Mouse (Mus musculus) myocyte (in vitro differentiated cells): ENCODE data around the gene Sema4d. TPM values are rescaled to one million over a fixed set of nuclear protein-coding genes. Genes with fewer than 3 reads are reported as not detected.

Experiments used
- H3K27me3 ChIP-seq: one replicate; pipeline ENCODE4 v1.6.1; 2011; ENCODE audit not compliant: control insufficient read depth, insufficient read depth, insufficient read length
- H3K36me3 ChIP-seq: one replicate; pipeline ENCODE4 v1.6.1; 2011; ENCODE audit not compliant: control insufficient read depth, insufficient read depth
- H3K4me2 ChIP-seq: one replicate; pipeline ENCODE4 v1.6.1; 2011; ENCODE audit warnings: low read depth, control low read depth
- H3K4me3 ChIP-seq: one replicate; pipeline ENCODE4 v1.5.1; 2011; ENCODE audit warnings: mild to moderate bottlenecking, control low read depth, moderate library complexity
- H3K79me2 ChIP-seq: one replicate; pipeline ENCODE4 v1.6.1; 2011; ENCODE audit not compliant: control insufficient read depth, insufficient read depth
- H3ac ChIP-seq: one replicate; pipeline ENCODE4 v1.6.1; 2011; ENCODE audit not compliant: control insufficient read depth, insufficient read length
- CEBPB ChIP-seq: IDR thresholded peaks from 2 replicates; pipeline ENCODE4 v1.6.1; 2011; ENCODE audit warnings: mild to moderate bottlenecking, moderate library complexity; ENCODE audit not compliant: poor library complexity, insufficient read depth, severe bottlenecking
- E2F4 ChIP-seq: IDR thresholded peaks from one replicate; pipeline ENCODE4 v1.6.1; 2011; ENCODE audit warnings: mild to moderate bottlenecking, control low read depth, moderate library complexity; ENCODE audit not compliant: insufficient read depth
- MAX ChIP-seq: IDR thresholded peaks from one replicate; pipeline ENCODE4 v1.6.1; 2011; ENCODE audit warnings: low read depth, mild to moderate bottlenecking, control low read depth
- MYOD1 ChIP-seq, 3 experiments: IDR thresholded peaks; one replicate each; pipeline ENCODE4 v1.6.1; 2011; ENCODE audit warnings: control low read depth in 2 of 3, low read depth in 2 of 3, mild to moderate bottlenecking in 2 of 3, moderate library complexity in 1 of 3; ENCODE audit not compliant: insufficient read length in 2 of 3, control insufficient read depth in 1 of 3
- MYOG ChIP-seq, 3 experiments: IDR thresholded peaks; one replicate each; pipeline ENCODE4 v1.6.1; 2011; ENCODE audit warnings: control low read depth in 2 of 3, low read depth in 2 of 3, mild to moderate bottlenecking in 2 of 3; ENCODE audit not compliant: insufficient read length in 2 of 3, control insufficient read depth in 1 of 3, insufficient read depth in 1 of 3
- POLR2A ChIP-seq: IDR thresholded peaks from one replicate; pipeline ENCODE4 v1.6.1; 2011; ENCODE audit warnings: low read depth, mild to moderate bottlenecking, control low read depth, moderate library complexity; ENCODE audit not compliant: insufficient read length
- POLR2AphosphoS2 ChIP-seq: IDR thresholded peaks from one replicate; pipeline ENCODE4 v1.6.1; 2011; ENCODE audit warnings: low read depth, control low read depth; ENCODE audit not compliant: insufficient read length
- REST ChIP-seq: IDR thresholded peaks from one replicate; pipeline ENCODE4 v1.6.1; 2011; ENCODE audit warnings: mild to moderate bottlenecking, control low read depth, moderate library complexity; ENCODE audit not compliant: insufficient read depth, insufficient read length
- SRF ChIP-seq: IDR thresholded peaks from one replicate; pipeline ENCODE4 v1.6.1; 2011; ENCODE audit warnings: low read depth; ENCODE audit not compliant: control insufficient read depth, insufficient read length
- TCF12 ChIP-seq: IDR thresholded peaks from one replicate; pipeline ENCODE4 v1.6.1; 2011; ENCODE audit warnings: mild to moderate bottlenecking, control low read depth; ENCODE audit not compliant: poor library complexity, insufficient read depth, severe bottlenecking
- TCF3 ChIP-seq: IDR thresholded peaks from one replicate; pipeline ENCODE4 v1.6.1; 2011; ENCODE audit warnings: low read depth, control low read depth; ENCODE audit not compliant: insufficient read length
- USF1 ChIP-seq: IDR thresholded peaks from one replicate; pipeline ENCODE4 v1.6.1; 2011; ENCODE audit warnings: low read depth, mild to moderate bottlenecking, control low read depth, moderate library complexity
- polyA plus RNA-seq: library from polyadenylated mRNA; unstranded; fragments of >200 nt; fragmentation: generic; extraction: Trizol; gene quantifications from one replicate; pipeline ENCODE4 v1.2.1, GENCODE M21; 2012; ENCODE audit warnings: missing spikeins

Sema4d gene
- polyA plus RNA-seq, 1 experiment: 15.3 TPM

- no peak for TF ChIP-seq MYOD1 (IDR thresholded peaks at IDR 0.05; ENCODE audit: control insufficient read depth in 1 of 3, insufficient read length in 2 of 3, low read depth in 2 of 3)
- TF ChIP-seq USF1: no peak
- no peak for TF ChIP-seq REST
- TF ChIP-seq TCF3: no peak
- Histone ChIP-seq H3K4me2 (no peak overlapping the region), H3K27me3 (no peaks in the 10 kb centered on the region), H3K79me2 (no peaks in the 10 kb centered on the region), H3ac (no peak overlapping the region), H3K4me3 (no peak overlapping the region), H3K36me3 (peaks cover 41% of the 10 kb centered on the region)
These were observed 134.0 kb downstream of the Sema4d start for GRCm38 (mm10) chr13:51659573-51659972.

- Histone ChIP-seq H3ac (no peak overlapping the region), H3K36me3 (peaks cover 43% of the 10 kb centered on the region), H3K27me3 (no peaks in the 10 kb centered on the region), H3K4me2 (no peak overlapping the region), H3K79me2 (peaks cover 4% of the 10 kb centered on the region), H3K4me3 (no peak overlapping the region)
- TF ChIP-seq SRF (no peak), MYOG (IDR thresholded peaks at IDR 0.05; ENCODE audit: control insufficient read depth in 1 of 3, insufficient read depth in 1 of 3, insufficient read length in 2 of 3, low read depth in 2 of 3) (no peak), MYOD1 (IDR thresholded peaks at IDR 0.05; ENCODE audit: control insufficient read depth in 1 of 3, insufficient read length in 2 of 3, low read depth in 2 of 3) (no peak)
These were observed 135.5 kb downstream of the Sema4d start for GRCm38 (mm10) chr13:51658094-51658493.

GRCm38 (mm10) chr13:51656516-51657235, 136.9 kb downstream of the Sema4d start:
- TF ChIP-seq POLR2A: no peak
- no peak for TF ChIP-seq CEBPB
- TF ChIP-seq REST: no peak
- no peak for TF ChIP-seq MYOD1 (IDR thresholded peaks at IDR 0.05; ENCODE audit: control insufficient read depth in 1 of 3, insufficient read length in 2 of 3, low read depth in 2 of 3)
- no peak for TF ChIP-seq MYOG (IDR thresholded peaks at IDR 0.05; ENCODE audit: control insufficient read depth in 1 of 3, insufficient read depth in 1 of 3, insufficient read length in 2 of 3, low read depth in 2 of 3)
- TF ChIP-seq E2F4: no peak
- TF ChIP-seq TCF3: no peak
- TF ChIP-seq USF1: no peak
- TF ChIP-seq MAX: no peak
- TF ChIP-seq SRF: no peak
- no peak for TF ChIP-seq POLR2AphosphoS2
- no peak for TF ChIP-seq TCF12

GRCm38 (mm10) chr13:51653961-51654360, 139.6 kb downstream of the Sema4d start:
- TF ChIP-seq MYOG (IDR thresholded peaks at IDR 0.05; ENCODE audit: control insufficient read depth in 1 of 3, insufficient read depth in 1 of 3, insufficient read length in 2 of 3, low read depth in 2 of 3): no peak
- TF ChIP-seq TCF3: no peak
- TF ChIP-seq MYOD1 (IDR thresholded peaks at IDR 0.05; ENCODE audit: control insufficient read depth in 1 of 3, insufficient read length in 2 of 3, low read depth in 2 of 3): no peak
- TF ChIP-seq TCF12: no peak
- TF ChIP-seq MAX: no peak
- no peak for TF ChIP-seq POLR2AphosphoS2
- no peak for TF ChIP-seq USF1
- no peak for TF ChIP-seq SRF
- TF ChIP-seq E2F4: no peak
- no peak for TF ChIP-seq POLR2A
- TF ChIP-seq REST: no peak
- no peak for TF ChIP-seq CEBPB
- Histone ChIP-seq H3K27me3 (no peaks in the 10 kb centered on the region), H3ac (no peak overlapping the region), H3K36me3 (peaks cover 32% of the 10 kb centered on the region), H3K79me2 (peaks cover 37% of the 10 kb centered on the region), H3K4me2 (no peak overlapping the region), H3K4me3 (no peak overlapping the region)

More at GRCm38 (mm10) chr13:51656516-51657235, 136.9 kb downstream of the Sema4d start:
- H3K36me3 ChIP-seq: peaks cover 33% of the 10 kb centered on the region
- no peak overlapping the region for H3K4me2 ChIP-seq
- no peak overlapping the region for H3K4me3 ChIP-seq
- no peak overlapping the region for H3ac ChIP-seq
- H3K27me3 ChIP-seq: no peaks in the 10 kb centered on the region
- peaks cover 18% of the 10 kb centered on the region for H3K79me2 ChIP-seq

GRCm38 (mm10) chr13:51653159-51653558, 140.4 kb downstream of the Sema4d start:
- no peak overlapping the region for H3K4me3 ChIP-seq
- H3K27me3 ChIP-seq: no peaks in the 10 kb centered on the region
- H3K36me3 ChIP-seq: peaks cover 32% of the 10 kb centered on the region
- no peak overlapping the region for H3K4me2 ChIP-seq
- TF ChIP-seq MYOG (IDR thresholded peaks at IDR 0.05; ENCODE audit: control insufficient read depth in 1 of 3, insufficient read depth in 1 of 3, insufficient read length in 2 of 3, low read depth in 2 of 3) (no peak), TCF12 (no peak), MAX (no peak), MYOD1 (IDR thresholded peaks at IDR 0.05; ENCODE audit: control insufficient read depth in 1 of 3, insufficient read length in 2 of 3, low read depth in 2 of 3) (no peak), E2F4 (no peak), CEBPB (no peak), SRF (no peak), TCF3 (no peak), POLR2A (no peak), USF1 (no peak), POLR2AphosphoS2 (no peak), REST (no peak)
- peaks cover 45% of the 10 kb centered on the region for H3K79me2 ChIP-seq
- no peak overlapping the region for H3ac ChIP-seq
